Mouse (Mus musculus): ENCODE results near the gene Hoxb1. TPM values are rescaled to one million over a fixed set of nuclear protein-coding genes. Genes with fewer than 3 reads are reported as not detected.

The Hoxb1 gene
- not detected for total RNA-seq (2022)

DNA sequence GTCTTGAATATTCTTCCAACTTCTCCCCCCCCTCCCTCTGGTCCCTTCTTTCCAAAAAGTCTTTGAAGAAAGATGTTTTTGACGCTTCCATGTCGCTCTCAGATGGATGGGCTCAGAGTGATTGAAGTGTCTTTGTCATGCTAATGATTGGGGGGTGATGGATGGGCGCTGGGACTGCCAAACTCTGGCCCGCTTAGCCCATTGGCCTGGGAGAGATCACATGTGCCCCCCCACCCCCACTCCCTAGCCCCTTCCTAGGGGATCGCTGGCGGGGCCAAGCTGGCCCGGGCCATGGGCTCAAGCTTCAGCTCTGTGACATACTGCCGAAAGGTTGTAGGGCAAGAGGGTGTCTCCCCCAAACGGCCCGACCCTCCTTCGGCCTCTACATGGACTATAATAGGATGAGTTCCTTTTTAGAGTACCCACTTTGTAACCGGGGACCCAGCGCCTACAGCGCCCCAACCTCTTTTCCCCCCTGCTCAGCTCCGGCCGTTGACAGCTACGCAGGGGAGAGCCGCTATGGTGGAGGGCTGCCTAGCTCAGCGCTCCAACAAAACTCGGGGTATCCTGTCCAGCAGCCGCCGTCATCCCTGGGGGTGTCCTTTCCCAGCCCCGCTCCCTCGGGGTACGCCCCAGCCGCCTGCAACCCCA lies at the start of gene Hoxb1:
Hoxb1 (plus strand) TSS at position 312 of the 651 bp plus-strand sequence.
- no peak for DNase-seq (ENCODE audit: low spot score)

DNA sequence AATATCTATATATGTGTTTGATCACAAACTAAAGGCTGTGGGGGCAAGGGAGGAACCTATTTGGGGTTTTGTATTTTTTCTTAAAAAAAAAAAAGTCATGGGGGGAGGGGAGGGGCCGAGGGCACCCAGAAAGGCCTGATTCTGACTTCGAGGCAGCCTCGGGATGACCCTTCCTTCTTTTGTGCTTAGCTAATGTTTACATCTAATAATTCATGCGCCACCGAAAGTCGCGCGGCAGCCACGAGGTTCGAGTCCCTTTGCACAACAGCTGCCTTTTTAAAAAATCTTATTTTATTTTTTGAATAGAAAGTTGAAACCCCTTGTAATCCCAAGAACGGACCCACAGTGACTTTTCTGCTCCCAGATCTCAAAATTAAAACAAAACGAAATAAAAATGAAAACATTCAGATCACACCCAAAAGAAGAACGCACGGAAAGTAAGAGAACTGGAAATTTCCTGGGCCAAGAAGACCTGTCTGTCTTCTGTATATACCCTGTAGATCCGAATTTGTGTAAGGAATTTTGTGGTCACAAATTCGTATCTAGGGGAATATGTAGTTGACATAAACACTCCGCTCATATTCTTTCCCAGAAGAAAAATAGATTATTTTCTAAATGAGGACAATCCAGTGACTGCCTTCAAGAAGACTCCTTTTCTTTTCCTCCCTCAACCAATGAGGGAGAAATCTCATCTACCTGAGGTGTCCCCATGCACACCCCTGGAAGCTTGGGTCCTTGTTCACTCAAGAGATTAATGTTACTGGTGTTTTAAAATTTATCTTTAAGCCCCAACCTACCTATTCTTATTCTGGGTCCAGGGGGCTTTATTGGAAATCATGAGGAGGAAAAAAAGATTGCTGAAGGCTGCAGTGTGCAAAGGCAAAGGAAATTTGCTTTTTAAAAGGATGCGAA lies 48.6 kb upstream of the Hoxb1 start:
- no peak for DNase-seq (ENCODE audit: low spot score)

DNA sequence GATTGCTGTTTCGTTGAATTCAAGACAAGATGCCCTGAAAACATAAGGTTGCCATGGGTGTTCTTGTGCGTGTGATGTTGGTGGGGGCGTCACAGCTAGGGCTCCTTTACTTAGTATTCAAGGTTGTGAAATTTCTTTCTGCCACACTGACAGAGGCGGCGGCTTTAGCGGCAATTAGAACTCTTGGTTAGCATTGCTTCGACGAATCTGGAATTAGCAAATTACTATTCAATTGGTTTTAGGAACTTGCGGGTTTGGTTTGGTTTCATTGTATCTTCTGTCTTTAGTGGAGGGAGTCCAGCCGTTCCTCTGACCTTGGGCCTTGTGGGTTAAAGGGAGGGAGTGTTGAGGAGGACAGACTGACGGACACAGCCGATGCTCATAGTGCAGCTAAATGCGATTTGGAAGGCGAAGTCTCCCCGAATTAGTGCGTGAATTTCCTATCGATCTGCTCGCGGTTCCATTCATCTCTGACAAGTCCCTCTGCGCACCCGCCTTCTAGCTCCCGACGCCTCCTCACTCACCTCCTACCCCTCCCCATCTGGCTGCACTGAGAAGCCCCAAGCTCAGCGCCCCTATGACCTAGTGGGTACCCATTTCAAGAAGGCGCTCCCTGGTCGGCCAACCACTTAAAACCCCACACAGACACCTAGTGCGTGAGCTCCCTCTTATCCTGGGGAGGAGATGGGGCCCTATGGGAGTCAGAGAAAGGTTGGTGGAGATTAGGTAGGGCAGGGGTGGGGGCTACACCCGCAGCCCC lies 47.8 kb upstream of the Hoxb1 start, which contains the start of gene Hoxb4:
Hoxb4 (plus strand) TSS at position 660 of the 760 bp plus-strand sequence.
- no peak for DNase-seq (ENCODE audit: low spot score)

DNA sequence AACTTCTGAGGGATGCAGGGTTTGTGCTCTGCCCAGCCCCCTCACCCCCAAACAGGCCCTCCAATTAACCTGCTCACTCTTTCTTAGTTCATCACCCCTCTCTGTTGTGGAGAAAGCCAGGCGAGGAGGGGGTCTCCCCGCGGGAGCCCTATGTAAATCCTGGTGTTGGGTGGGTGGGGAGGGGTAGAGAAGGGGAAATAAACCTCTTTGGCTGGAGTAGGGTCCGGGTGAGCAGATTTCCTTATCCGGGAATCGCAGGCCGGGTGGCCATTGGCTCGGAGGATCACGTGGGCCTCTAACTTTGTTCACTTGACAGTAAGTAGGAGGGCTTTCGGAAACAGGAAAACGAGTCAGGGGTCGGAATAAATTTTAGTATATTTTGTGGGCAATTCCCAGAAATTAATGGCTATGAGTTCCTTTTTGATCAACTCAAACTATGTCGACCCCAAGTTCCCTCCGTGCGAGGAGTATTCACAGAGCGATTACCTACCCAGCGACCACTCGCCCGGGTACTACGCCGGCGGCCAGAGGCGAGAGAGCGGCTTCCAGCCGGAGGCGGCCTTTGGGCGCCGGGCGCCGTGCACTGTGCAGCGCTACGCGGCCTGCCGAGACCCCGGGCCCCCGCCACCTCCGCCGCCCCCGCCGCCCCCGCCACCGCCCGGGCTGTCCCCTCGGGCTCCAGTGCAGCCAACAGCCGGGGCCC lies 47.0 kb upstream of the Hoxb1 start:
- DNase-seq (ENCODE audit: low spot score) = peak; percentile 67

DNA sequence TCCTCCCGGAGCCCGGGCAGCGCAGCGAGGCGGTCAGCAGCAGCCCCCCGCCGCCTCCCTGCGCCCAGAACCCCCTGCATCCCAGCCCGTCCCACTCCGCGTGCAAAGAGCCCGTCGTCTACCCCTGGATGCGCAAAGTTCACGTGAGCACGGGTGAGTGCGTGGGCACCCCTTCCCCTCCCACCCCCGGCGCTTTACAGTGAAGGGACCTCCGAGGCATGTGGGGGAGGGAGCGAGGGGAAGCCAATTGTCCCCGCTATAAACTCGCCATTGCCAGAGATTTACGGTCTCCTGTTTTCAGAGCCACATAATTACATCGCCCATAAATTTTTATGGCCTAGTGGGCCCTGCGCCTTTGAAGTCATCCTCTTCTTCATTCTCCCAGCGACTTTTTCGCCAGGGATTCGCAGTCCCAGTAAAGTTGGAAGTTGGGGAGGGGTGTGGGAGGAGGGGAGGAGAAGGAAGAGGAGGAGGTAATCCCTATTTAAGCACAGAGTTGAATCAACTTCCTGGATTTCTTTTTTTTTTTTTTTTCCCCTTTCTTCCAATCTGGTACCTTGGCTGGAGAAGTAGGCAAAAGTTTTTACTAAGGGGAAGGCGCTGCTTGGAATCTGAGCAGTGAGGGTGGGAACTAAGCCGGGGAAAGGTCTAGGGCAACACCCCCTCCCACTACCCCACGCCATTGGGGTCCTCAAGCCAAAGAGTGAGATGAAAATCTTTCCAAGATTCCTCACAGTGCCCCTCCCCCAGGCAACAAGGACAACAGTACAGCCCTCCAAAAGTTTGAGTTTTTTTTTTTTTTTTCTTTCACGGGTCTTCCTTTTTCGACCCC lies 46.3 kb upstream of the Hoxb1 start:
- no peak for DNase-seq (ENCODE audit: low spot score)

DNA sequence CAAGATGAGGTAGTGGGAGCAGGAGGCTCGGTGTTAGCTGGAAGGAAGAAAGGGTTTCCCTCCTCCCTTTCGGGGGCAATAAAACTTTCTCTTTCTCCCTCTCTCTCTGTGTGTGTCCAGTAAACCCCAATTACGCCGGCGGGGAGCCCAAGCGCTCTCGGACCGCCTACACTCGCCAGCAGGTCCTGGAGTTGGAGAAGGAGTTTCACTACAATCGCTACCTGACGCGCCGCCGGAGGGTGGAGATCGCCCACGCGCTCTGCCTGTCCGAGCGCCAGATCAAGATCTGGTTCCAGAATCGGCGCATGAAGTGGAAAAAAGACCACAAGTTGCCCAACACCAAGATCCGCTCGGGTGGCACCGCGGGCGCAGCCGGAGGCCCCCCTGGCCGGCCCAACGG lies 45.6 kb upstream of the Hoxb1 start:
- DNase-seq (ENCODE audit: low spot score) = no peak

DNA sequence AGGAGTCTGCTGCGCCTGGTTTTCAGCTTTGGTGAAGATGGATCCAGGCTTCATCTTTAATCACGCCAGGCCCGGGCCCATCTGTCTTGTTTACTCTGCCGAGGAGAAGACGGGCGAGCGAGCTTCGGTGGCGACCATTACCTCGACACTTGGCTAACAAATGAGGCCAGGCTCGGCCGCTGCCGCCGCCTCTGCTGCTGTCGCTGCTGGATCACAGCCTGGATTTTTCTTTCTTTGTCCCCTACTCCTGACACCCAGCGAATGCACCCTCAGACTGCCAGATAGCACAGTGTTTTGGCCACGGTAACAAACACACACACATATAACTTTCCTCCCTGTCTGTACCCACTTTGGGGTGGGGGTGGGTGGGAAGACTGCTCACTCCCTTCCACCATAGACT lies 44.9 kb upstream of the Hoxb1 start:
- DNase-seq (ENCODE audit: low spot score) = no peak

DNA sequence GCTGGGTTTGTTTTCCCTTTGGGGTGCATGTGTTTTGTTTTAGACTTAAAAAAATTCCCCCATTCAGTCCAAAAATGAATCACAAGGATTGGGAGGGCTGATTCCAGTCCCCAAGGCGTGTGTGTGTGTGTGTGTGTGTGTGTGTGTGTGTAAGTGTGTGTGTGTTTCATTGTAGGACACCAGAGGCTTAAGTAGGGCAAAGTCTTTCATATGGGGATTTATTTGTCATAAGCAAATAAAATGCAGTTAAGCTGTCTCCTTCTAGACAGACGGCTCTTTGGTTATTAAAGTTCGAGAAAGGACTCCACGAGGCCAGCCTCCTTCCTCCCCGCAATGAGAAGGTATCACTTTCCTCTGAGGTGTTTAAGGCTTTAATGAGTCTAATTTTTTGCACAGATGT lies 43.7 kb upstream of the Hoxb1 start:
- no peak for DNase-seq (ENCODE audit: low spot score)

DNA sequence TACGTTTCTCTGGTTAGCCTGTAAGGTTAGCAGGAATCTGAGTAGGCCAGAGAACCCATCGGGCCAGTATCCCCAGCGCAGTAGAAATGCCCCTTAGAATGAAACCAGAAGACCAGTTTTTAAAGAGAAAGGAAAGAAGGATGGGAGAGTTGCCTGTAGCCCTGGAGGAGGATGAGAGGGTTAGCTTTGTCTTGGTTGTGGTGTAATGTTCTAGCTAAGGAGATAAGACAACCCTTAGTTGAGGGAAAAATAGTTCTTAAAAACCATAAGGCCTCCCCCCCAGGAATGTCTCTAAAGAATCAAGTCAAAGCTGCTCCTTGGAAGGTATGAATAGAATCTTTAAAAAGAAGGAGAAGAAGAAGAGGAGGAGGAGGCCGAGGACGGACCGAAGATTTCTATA lies 42.8 kb upstream of the Hoxb1 start:
- DNase-seq (ENCODE audit: low spot score) = no peak

DNA sequence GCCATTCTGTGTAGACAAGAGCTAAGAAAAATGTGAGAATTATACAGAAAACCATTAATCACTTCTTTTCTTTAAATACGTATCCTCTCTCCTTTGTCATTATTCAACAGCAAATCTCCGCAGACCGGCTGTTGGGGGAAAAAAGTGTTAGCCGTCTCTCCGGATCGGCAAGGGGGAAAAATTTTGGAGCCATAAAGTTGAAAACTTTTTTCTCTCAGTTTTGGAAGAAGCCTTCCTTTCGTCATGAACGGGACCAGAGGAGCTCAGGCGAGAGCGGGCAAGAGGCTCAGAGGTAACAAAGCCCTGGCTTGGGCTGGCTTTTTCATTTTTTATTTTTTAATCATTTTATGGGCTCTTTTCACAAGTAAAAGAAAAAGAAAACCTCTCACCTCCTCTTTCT lies 42.4 kb upstream of the Hoxb1 start, which contains the start of gene Hoxb3:
Hoxb3 (plus strand) TSS at position 173 of the 400 bp plus-strand sequence.
- no peak for DNase-seq (ENCODE audit: low spot score)

DNA sequence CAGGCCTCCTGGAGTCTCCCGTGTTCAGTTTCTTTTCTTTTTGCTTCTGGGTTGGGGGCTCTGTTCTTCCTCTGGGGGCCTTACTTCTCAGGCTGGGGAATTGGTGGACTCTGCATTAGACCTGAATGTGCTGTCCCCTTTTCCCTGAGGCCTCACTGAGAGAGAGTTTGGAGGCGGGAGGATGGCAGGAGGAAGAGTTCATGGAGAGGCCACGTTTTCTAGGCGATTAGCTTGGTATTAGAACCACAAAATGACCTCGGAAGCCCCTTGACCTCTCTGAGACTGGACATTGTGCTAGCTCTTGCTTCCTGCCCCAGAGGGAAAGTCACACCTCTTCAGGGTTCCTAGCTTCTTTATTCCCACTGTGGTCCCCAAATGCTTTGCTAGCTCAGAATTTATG lies 41.4 kb upstream of the Hoxb1 start:
- no peak for DNase-seq (ENCODE audit: low spot score)

DNA sequence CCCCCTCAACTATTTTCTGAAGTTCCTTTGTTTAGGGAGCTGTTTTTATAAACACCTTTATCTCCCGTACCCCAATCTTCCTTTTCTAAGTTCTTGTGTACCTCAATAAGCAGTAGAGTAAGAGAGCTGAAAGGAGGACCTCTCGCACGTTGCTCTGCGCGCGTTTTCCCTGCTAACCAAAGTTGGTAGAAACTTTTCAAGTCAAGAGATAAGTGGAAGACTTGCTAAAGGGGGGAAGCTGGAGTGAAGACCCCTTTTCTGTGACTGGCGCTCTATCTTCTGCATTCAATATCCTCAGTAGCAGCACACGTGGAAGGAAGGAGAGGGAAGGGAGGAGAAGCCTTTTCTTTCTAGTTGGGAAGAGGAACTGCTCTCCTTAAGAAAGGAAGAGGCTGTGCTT lies 40.6 kb upstream of the Hoxb1 start:
- DNase-seq (ENCODE audit: low spot score) = no peak

DNA sequence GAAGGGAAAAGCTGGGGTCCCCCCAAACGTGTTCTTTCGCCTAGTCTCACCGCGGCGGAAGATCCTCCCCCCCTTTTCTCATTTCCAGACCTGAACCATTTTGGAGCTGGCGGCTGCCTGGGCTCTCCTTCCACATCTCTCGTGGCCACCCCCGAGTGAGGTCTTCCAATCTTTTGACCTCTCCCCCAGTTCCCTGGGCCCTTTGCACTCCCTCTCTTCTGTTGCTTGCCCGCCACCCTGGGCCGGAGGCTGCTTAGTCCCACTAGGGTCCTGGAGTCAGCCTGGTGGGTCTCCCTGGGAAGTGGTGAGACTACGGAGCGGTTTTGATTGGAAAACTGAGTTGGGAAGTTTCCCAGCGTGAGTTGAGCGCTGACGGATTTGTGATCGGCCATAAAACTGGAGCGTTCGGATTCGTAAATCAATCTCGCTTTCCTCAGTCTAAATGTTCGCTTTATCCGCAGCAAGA lies 39.8 kb upstream of the Hoxb1 start:
- no peak for DNase-seq (ENCODE audit: low spot score)

DNA sequence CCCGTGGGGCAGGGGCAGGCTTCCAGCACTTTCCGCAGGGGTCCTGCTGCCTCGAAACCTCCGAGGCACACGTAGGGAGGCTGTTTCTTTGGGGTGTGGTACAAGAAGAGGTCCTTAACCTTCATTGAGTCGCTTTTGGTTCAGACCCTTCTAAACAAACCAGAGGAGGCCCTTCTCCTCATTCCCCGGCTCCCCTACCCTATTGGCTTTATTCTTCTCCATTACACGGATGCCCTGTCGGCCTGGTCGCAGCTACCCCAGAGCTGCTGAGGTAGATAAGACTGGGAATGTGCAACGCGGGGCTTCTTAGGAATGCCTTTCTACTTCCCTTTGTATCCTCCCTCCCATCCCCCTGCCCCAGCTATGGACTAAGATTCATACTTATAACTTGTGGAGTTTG lies 38.8 kb upstream of the Hoxb1 start:
- no peak for DNase-seq (ENCODE audit: low spot score)

DNA sequence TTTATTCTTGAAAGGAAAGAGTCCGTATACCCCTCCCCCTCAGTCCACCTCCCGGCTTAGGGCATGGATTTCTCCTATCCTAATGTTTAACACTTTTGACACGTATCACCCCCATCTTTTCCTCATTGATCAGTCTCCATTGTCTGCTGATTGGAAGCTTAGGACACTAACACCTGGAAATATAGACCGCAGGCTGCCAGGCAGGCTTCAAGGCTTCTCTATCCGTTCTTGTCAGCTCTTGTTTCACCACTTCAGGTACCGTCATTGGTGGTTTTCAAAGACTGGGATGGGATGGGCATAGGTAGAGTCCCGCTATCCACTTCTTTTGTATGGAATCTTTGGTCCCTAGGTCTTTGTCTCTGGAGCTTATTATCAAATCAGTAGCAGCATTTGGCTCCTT lies 38.4 kb upstream of the Hoxb1 start:
- DNase-seq (ENCODE audit: low spot score) = no peak

DNA sequence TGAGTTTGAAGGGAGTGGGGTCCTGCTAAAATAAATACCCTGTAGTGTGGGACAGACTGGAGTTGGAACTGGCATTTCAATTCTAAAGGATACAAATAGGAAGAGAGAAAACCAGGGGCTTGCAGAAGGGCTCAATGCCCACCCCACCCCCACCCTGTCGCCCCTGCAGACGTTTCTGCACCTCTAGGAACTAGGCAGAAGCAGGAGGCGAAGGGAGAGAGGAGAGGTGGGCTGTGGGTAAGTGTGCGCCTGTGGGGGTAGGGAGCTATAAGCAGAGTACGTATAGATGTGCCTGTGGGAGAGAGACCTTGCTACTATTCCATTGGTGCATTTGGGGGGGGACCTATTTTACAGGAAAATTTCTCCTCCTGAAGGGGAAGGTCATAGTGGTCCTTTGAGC lies 37.8 kb upstream of the Hoxb1 start:
- DNase-seq (ENCODE audit: low spot score) = no peak

DNA sequence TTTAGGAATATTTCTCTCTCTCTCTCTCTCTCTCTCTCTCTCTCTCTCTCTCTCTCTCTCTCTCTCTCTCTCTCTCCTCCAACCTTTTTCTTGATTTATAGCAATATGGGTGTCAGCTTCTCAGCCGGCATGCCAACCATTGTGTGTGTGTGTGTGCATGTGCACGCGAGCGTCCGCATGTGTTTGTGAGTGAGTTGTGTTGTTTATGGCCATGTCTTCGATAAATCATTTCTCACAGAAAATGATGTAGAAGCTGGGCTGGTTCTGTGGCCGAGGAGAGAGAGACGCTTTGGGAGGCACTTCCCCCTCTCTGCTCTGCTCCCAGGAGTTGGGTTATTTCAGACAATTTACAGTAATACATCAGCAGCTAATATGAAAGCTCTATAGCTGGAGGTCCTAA lies 36.9 kb upstream of the Hoxb1 start:
- no peak for DNase-seq (ENCODE audit: low spot score)

DNA sequence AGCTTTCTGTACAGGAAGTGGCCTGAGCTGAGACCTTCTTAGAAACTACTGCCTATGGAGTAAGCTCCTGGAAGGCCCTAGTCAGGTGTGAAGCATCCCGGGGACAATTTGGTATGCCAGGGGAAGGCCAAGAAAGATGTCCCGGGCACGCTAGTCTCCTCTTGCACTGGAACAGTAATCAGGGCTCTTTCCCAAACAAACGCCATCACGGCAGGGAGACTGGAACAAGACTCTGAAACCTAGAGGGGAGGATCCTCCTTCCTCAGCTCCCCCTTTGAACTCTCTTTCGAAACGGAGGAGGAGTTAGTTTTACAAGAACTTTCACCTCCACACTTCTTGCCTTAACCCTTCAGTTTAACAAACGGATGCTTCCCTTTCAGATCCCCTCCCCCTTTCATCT lies 33.4 kb upstream of the Hoxb1 start:
- no peak for DNase-seq (ENCODE audit: low spot score)

DNA sequence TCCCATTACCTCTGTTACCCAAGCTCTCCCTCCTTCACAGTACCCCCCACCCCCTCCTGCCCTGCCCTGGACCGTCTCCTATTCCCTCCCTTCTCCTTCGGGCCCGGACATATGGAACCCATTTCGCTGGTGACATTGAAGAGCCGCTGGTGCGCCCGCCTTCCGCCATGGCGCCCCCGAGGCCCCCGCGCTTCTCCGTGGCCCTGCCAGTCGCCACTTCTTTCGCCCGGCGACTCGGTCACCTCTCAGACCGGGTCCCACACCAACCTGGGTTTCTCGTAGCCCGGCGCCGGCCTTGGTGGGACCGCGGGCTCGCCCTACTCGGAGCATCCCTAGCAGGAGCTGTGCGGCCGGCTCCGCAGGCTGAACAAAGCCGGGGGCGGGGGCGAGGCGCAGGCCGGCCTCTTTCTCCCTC lies 32.9 kb upstream of the Hoxb1 start:
- DNase-seq (ENCODE audit: low spot score) = no peak

DNA sequence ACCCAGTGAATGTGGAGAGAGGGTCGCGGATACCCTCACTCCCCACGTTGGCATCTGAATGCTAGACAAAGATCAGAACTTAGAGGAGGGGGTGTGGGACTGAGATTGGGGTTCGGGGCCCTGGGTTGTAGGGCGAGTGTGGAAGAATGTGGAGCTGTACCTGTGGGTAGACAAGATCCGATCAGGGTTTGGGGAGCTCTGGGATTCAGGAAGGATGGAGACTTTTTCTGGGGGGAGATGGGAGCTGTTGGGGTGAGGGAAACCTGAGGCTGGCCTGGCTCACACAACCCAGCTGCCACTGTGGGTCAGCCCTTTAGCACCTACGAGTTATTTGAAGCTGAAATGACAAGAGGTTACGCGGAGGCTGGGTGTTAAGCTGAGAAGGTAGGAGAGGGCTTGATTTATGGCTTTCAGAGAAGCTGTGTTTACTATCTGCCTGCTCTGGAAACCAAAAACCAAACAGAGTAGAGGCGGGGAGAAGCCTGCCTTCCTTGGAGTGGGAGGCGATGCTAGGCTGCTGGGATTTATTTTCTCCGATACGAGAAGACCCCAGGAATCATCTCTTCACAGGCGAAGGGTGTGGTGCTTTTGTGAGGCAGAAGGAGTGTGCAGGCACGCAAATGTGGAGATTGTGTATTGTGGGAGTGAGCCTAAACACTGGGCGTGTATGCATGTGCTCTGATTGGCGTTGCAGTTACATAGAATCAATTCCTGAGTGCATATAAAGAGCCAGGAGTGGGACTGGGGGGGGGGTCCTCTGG lies 32.1 kb upstream of the Hoxb1 start:
- DNase-seq (ENCODE audit: low spot score) = no peak

Data from heart, adult 8-10 months (tissue).